Comparison of ENCODE assay signal across 8 mouse cellular contexts in the genomic region with DNA sequence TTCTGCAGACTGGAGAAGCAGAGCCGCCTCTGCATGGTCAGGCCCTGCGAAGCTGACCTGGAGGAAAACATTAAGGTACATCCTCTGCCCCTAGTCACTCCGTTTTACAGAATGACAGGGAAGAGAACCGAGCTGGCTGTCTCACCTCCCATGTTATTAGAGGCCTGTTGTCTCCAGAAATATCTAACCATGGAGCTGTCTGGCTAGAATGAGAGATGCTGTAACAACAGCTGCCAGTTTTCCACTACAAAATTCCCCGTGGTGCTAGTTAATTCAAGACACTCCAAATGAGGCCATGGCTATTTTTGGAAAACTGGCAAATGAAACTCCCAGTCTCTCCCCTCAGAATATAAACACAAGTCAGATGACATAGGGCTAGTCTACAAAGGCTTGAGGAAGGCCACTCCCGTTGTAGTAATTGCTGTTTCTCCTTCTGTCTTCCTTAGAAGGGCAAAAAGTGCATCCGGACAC. TPM values are rescaled to one million over a fixed set of nuclear protein-coding genes. Genes with fewer than 3 reads are reported as not detected.
DNase-seq lines count a peak whose midpoint lies in the region; ATAC-seq lines count a peak whose summit lies in the region.

No protein-coding gene starts in this region.

- H3K27me3 ChIP-seq in kidney, embryonic 16.5 days (ENCODE audit: insufficient read depth, low read length) = no peaks in the 10 kb centered on the region
- no peaks in the 10 kb centered on the region for H3K27me3 ChIP-seq in forebrain, embryonic 15.5 days
- 0 out of 2 replicates have a peak, but pooled peaks cover 7% of the 10 kb centered on the region for H3K27me3 ChIP-seq in hindbrain, embryonic 13.5 days
- H3K27me3 ChIP-seq in midbrain, embryonic 14.5 days (ENCODE audit: control insufficient read depth, insufficient read depth, low read length) = no peaks in the 10 kb centered on the region

- no peaks in the 10 kb centered on the region for H3K9me3 ChIP-seq in kidney, embryonic 16.5 days (ENCODE audit: low read length)
- H3K9me3 ChIP-seq in forebrain, embryonic 15.5 days = no peaks in the 10 kb centered on the region
- H3K9me3 ChIP-seq in hindbrain, embryonic 13.5 days = no peaks in the 10 kb centered on the region
- H3K9me3 ChIP-seq in midbrain, embryonic 14.5 days (ENCODE audit: control insufficient read depth, low read length) = no peaks in the 10 kb centered on the region

- DNase-seq in kidney, postnatal 14 days = no peak
- peak; percentile 26 for DNase-seq in midbrain, embryonic 14.5 days
- DNase-seq in cerebellum, adult 8-10 months = no peak
- no peak for DNase-seq in frontal cortex, postnatal 10 days (ENCODE audit: low spot score in 2 of 2)

- H3K9ac ChIP-seq in kidney, embryonic 16.5 days (replicated peaks; ENCODE audit: low read length) = no peak overlapping the region; the same call in 1 of the 2 replicates
- H3K9ac ChIP-seq in forebrain, embryonic 15.5 days (replicated peaks) = no peak overlapping the region
- no peak overlapping the region for H3K9ac ChIP-seq in hindbrain, embryonic 13.5 days
- no peak overlapping the region for H3K9ac ChIP-seq in midbrain, embryonic 14.5 days (replicated peaks; ENCODE audit: low read length)

- H3K27ac ChIP-seq in kidney, embryonic 16.5 days (ENCODE audit: low read length) = peak overlapping the region; percentile 33
- H3K27ac ChIP-seq in forebrain, embryonic 15.5 days (replicated peaks) = no peak overlapping the region
- no peak overlapping the region for H3K27ac ChIP-seq in hindbrain, embryonic 13.5 days
- no peak overlapping the region for H3K27ac ChIP-seq in midbrain, embryonic 14.5 days (replicated peaks; ENCODE audit: low read depth, low read length)

- H3K4me1 ChIP-seq in kidney, embryonic 16.5 days (ENCODE audit: insufficient read depth, low read length) = peaks cover 38% of the 10 kb centered on the region
- H3K4me1 ChIP-seq in forebrain, embryonic 15.5 days = peaks cover 24% of the 10 kb centered on the region
- H3K4me1 ChIP-seq in hindbrain, embryonic 13.5 days (replicated peaks) = peaks cover 13% of the 10 kb centered on the region
- H3K4me1 ChIP-seq in midbrain, embryonic 14.5 days (ENCODE audit: control insufficient read depth, insufficient read depth, low read length) = 0 out of 2 replicates have a peak, but pooled peaks cover 8% of the 10 kb centered on the region

- 61% methylated on average over 7 of the region's 7 CpGs for WGBS in kidney, embryonic 16.5 days
- 60% methylated on average over 7 of the region's 7 CpGs for WGBS in forebrain, embryonic 15.5 days
- WGBS in hindbrain, embryonic 13.5 days = 63% methylated on average over 7 of the region's 7 CpGs
- WGBS in midbrain, embryonic 14.5 days = 60% methylated on average over 7 of the region's 7 CpGs

- ATAC-seq in kidney, embryonic 16.5 days (ENCODE audit: low FRiP score, low TSS enrichment) = no peak
- ATAC-seq in forebrain, embryonic 15.5 days (replicated peaks) = no peak
- ATAC-seq in hindbrain, embryonic 13.5 days (ENCODE audit: low FRiP score) = no peak
- no peak for ATAC-seq in midbrain, embryonic 14.5 days (ENCODE audit: low FRiP score, low TSS enrichment)
- no peak for ATAC-seq in inflammation-experienced regulatory T-cells, adult 6 months

- H3K4me2 ChIP-seq in kidney, embryonic 16.5 days (replicated peaks; ENCODE audit: low read depth, low read length) = peak overlapping the region; percentile 64
- peak overlapping the region; percentile 97 for H3K4me2 ChIP-seq in forebrain, embryonic 15.5 days (replicated peaks)
- H3K4me2 ChIP-seq in hindbrain, embryonic 13.5 days = peak overlapping the region; percentile 69
- H3K4me2 ChIP-seq in midbrain, embryonic 14.5 days (ENCODE audit: low read length) = peak overlapping the region; percentile 66; the same call in 1 of the 2 replicates

- peak overlapping the region; percentile 58 for H3K4me3 ChIP-seq in kidney, embryonic 16.5 days (ENCODE audit: low read length)
- no peak overlapping the region for H3K4me3 ChIP-seq in forebrain, embryonic 15.5 days
- peak overlapping the region; percentile 76; the same call in 1 of the 2 replicates for H3K4me3 ChIP-seq in hindbrain, embryonic 13.5 days
- no peak overlapping the region for H3K4me3 ChIP-seq in midbrain, embryonic 14.5 days (replicated peaks; ENCODE audit: low read depth, low read length)

- no peaks in the 10 kb centered on the region for H3K36me3 ChIP-seq in kidney, embryonic 16.5 days (ENCODE audit: insufficient read depth, low read length)
- no peaks in the 10 kb centered on the region for H3K36me3 ChIP-seq in forebrain, embryonic 15.5 days
- H3K36me3 ChIP-seq in hindbrain, embryonic 13.5 days = no peaks in the 10 kb centered on the region
- H3K36me3 ChIP-seq in midbrain, embryonic 14.5 days (ENCODE audit: control insufficient read depth, insufficient read depth, low read length) = no peaks in the 10 kb centered on the region

RNA-seq across cellular contexts. Expression of a gene that starts 1.7 kb away (rescaled TPM):
- 12.2 and 13.3 TPM in 2 replicates for polyA plus RNA-seq in kidney, embryonic 16.5 days (2015; fragmentation: Nextera tagmentation; extraction: Ambion mirVana)
- polyA plus RNA-seq in forebrain, embryonic 15.5 days (2015; fragmentation: Nextera tagmentation; extraction: Ambion mirVana) = 2.3 and 2.4 TPM in 2 replicates
- 3.2 and 3.8 TPM in 2 replicates for polyA plus RNA-seq in hindbrain, embryonic 13.5 days (2015; fragmentation: Nextera tagmentation; extraction: Ambion mirVana)
- 1.4 and 2.0 TPM in 2 replicates for polyA plus RNA-seq in midbrain, embryonic 14.5 days (2014; fragmentation: Nextera tagmentation; extraction: Ambion mirVana)
- polyA plus RNA-seq in inflammation-experienced regulatory T-cells, adult 6 months (2017; shearing (Covaris generic)) = not detected

Comparison
In these comparisons a context has a peak if more than half of its experiments do, and no peak if none do; other contexts are left out.
1. H3K4me3 ChIP-seq: peak in kidney, embryonic 16.5 days (single experiment) and hindbrain, embryonic 13.5 days (single experiment); none in forebrain, embryonic 15.5 days (single experiment) and midbrain, embryonic 14.5 days (single experiment).
2. Peak in every context shown above with its lines, with median percentiles within 50 percentile points of each other: H3K4me2 ChIP-seq.